Mouse (Mus musculus) lung, postnatal 25 days (tissue): ENCODE data around the gene Prr7.

Experiments used
- DNase-seq: peaks from one replicate; pipeline ENCODE4 v3.0.0; 2022; ENCODE audit warnings: low spot score

Gene Prr7

GRCm38 (mm10) chr13:55477492-55477891, 13.4 kb downstream of the Prr7 start:
- no peak for DNase-seq

DNA sequence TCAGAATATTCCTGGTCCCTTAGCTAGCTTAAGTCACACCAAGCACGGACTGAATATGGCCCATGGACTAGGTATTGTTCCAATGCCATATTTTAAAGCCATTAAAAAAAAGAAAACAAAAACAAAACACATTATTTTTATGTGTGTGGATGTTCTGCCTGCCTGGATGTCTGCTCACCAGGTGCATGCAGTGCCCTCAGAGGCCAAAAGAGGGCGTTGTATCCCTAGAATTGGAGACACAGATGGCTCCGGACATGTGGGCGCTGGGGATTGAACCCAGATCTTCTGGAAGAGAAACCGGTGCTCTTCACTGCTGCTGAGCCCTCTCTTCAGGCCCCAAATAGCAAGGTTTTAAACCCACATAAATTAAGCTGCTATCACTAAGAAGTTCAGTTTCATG, 14.0 kb downstream of the Prr7 start:
- DNase-seq: no peak

- no peak for DNase-seq
Measured at GRCm38 (mm10) chr13:55479008-55479407, 14.9 kb downstream of the Prr7 start.

- DNase-seq: no peak
Measured at GRCm38 (mm10) chr13:55479929-55480328, 15.9 kb downstream of the Prr7 start.

DNA sequence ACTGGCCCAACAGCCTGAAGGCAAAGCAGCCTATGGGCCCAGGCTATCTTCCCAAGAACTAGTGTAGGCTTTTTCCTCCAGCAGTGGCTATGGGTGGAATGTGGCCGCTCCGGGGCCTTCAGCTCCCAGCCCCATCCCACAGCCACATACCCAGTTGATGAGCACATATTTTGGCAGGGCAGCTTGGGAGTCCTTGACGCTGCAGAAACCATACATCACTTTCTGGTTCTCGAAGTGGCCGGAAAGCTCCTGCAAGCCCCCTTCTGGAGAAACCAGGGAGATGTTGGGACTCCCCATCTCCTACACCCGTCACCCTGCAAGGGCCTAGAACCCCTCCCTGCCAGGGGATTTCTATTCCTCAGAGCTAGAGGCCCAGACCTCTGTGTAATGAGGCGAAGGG, 18.5 kb downstream of the Prr7 start:
- no peak for DNase-seq

DNA sequence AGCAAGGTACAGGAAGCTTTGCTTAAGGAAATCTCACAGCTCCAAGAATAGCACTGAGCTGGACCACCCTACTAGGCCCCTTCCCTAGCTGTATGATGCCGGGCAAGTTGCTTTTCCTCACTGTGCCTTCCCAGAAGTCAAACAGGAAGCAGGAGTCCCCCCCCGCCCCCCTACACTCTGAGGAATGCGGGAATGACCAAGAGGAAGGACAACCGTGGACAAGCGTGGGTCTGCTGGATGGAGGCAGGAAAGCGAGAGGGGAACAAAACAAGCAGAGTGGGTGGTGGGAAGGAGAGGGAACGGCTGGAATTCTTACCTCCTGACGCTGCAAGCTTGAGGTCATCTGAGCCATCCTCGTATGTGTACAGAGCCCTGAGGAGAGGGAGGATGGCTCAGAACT, 19.0 kb downstream of the Prr7 start:
- DNase-seq: no peak

- no peak for DNase-seq
Measured at GRCm38 (mm10) chr13:55483593-55483992, 19.5 kb downstream of the Prr7 start.

- no peak for DNase-seq
Measured at GRCm38 (mm10) chr13:55484520-55485088, 20.5 kb downstream of the Prr7 start.

GRCm38 (mm10) chr13:55486029-55486794, 22.1 kb downstream of the Prr7 start:
- DNase-seq: no peak

- no peak for DNase-seq
Measured at GRCm38 (mm10) chr13:55486916-55487577, 23.0 kb downstream of the Prr7 start.

- DNase-seq: no peak
Measured at GRCm38 (mm10) chr13:55487578-55488498, 23.8 kb downstream of the Prr7 start, which contains the start of gene Dbn1. TSS of gene Dbn1 (minus strand) at chr13:55488111.

DNA sequence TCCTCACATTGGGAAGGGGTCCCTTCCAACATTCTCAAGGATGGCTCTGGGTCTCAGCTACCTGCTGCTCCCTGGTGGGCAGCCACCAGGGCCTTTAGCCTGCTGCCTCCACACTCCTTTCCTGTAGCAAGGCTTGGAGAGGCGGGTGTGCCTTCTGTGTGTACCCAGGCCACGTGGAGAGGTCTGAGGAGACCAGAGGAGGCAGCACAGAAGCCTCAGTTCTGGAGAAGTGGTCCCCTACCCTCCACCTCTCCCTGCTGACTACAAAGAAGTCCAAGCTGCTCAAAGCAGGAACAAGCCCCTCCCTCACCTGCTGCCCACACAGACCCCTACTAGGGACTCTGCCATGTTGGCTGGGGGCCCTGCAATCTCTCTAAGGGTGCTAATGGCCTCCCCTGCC, 30.2 kb downstream of the Prr7 start:
- DNase-seq: no peak

DNA sequence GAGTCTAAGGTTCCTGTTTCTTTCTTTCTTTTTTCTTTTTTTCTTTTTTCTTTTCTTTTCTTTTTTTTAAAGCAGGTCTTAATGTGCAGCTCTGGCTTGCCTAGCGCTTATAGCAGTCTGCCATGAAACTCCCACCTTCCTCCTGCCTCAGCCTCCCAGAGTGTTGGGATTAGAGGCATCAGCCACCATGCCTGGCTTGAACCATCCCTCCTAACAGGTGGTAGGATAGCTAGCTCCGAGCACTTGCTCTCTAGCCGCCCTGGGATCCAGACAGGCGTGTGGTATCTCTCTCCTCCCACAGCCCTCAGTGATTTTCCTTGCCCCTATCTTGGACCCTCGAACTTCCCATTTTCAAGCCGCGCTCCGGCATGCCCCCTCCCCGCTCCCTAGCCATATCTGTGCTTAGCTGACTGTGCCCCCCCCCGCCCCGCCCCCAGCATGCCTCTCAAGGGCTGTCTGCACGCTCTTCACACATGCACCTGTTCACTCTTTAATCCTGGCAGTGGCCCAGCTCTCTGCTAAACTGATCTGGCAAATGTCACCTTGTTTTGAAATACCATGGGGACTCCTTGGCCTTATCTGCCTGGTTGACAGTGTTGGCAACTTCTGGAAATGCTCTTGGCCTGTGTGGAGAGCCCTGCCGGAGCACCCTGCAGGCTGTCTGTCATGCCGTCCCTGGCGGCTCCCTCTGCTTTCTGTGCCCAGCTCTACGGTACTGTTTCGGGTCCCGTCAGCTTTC, 31.0 kb downstream of the Prr7 start:
- DNase-seq: peak; percentile 45

- DNase-seq: no peak
Measured at GRCm38 (mm10) chr13:55495702-55496101, 31.6 kb downstream of the Prr7 start.

GRCm38 (mm10) chr13:55496661-55497060, 32.6 kb downstream of the Prr7 start:
- no peak for DNase-seq

DNA sequence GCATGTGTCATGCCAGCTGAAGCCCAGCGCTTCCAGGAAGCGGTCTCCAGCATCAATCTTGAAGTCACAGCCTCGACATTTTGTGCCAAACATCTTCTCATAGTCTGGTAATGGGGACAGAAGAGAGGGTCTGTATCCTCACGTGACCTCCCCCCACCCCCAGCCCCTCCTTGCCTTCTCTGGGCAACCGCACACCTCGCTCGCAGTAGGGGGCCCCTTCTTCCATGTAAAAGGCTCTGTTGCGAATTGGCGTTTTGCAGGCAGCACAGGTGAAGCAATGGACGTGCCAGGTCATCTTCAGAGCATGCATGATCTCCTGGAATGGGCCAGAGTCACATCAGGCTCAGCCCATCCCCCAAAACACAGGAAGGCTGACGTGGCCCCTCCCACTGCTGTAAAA, 34.8 kb downstream of the Prr7 start:
- no peak for DNase-seq

GRCm38 (mm10) chr13:55500575-55500974, 36.5 kb downstream of the Prr7 start:
- peak; percentile 75 for DNase-seq

- DNase-seq: no peak
Measured at GRCm38 (mm10) chr13:55502405-55502804, 38.3 kb downstream of the Prr7 start.

- DNase-seq: no peak
Measured at GRCm38 (mm10) chr13:55504390-55504789, 40.3 kb downstream of the Prr7 start.

DNA sequence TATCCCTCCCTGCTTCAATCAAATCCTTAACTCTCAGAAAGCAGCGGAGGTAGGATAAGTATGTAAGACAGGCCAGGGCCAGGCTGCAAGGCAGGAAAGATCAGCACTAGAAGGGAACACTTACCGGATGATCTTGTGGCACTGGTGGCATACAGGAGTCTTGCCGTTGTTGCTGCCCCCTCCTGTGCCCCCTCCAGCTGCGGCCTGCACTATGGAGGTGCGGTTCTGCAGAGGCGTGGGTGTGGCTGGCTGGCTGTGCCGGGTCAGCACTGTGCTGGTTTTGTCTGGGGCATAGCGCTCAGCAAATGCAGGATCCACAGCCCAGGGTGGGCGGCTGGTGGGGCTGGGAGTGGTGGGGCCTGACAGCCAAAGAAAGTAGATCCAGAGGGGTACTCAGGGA, 41.7 kb downstream of the Prr7 start:
- no peak for DNase-seq

DNA sequence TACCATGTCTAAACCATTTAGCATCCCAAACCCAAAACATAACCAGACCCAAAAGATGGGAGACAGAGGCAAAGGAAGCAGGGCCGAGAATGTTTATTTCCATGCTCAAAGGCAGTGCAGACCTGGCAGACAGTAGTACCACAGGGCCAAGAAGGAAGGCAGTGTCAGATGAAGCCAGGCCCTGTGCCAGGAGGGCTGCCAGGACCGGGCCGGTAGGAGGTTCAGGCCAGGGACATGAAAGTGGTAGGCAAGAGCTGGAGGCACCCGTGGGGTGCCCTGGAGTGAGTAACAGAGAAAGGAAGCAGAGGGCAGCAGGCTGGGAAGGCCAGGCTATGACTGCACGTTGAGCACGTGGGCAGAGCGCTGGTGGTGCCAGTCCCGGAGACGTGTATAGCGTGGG, 42.6 kb downstream of the Prr7 start:
- no peak for DNase-seq

DNA sequence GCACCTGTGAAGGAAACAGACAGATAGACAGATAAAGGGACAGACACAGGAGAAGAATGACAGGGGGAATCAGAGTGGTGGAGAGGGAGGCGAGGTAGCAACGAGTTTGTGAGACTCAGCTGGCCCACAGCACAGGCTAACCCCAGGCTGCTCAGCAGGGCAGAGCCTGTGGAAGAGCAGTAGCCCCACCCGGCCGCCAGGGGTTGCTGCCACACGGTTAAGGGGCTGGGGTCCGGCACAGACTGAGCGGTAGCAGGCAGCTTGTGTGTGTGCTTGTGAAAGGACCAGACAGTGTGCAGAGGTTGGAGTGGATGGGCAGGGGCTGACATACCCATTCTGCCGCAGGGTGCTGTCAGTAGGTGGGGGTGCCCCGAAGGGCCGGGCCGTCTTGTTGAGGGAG, 43.8 kb downstream of the Prr7 start:
- DNase-seq: no peak
